Mouse (Mus musculus): ENCODE measurements around the gene Has1. TPM values are rescaled to one million over a fixed set of nuclear protein-coding genes. Genes with fewer than 3 reads are reported as not detected.
A peak's percentile ranks its signal among the peaks of the same experiment; 100 is the strongest.

Has1 gene
- 1.4 and 1.5 TPM in 2 replicates for polyA plus RNA-seq (2015; fragmentation: Nextera tagmentation; extraction: Ambion mirVana)

DNA sequence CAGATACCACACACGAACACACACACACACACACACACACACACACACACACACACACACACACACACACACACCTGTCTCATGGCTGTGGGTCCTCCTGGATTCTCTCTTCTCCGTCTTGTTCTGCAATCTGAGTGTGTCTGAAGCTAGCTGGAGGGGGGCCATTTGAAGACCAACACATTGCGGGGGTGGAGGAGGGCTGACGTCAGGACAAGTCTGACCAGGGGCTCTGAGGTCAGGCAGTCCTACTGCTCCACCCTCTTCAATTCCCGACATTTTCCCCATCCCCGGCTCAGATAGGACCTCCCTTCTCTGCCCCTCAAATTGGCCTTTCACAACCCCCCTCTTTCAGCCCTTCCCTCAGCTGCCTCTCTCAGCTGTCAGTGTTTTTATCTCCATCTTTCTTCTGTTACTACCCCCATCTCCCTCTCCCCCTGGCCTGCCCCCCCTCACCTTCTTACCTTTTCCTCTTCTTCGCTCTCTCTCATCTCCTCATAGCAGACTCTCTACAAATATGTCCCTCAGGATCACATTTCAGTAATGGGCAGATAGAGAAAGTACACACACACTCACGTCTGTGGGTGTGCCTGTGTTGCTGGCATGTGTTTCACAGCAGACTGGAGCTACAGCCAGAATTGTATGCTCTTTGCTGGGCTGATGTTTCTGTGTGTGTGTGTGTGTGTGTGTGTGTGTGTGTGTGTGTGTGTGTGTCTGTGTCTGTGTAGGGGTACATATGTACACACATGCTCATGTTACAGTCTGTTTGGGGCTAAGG lies at the start of gene Has1:
TSS of gene Has1 (minus strand) at position 142 of the 775 bp plus-strand sequence.

DNA sequence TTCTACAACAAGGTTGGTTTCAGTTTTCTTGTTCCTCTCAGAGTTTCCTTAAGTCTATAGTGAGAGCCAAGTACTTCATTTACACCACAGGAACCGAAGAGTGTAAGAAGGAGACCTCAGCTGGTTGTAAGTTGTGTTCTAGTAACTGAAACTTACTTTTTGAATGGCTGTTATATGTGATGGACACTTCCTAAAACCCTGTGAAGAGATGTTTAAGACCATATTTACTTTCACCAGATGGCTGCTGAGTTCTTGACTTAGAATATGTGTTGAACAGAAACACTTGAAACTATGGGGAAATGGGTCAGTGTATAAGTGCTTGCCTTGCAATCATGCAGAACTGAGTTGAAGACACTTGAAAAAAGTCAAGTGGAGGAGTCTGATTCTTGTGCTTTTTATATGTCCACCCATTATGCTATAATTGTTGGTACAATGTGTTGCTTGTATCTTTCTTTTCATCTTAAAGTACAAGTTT lies 32.8 kb upstream of the Has1 start, which contains the start of the genes Fpr2 and Fpr3:
TSS of gene Fpr2 (plus strand) at position 51 of the 475 bp plus-strand sequence.
TSS of gene Fpr3 (plus strand) at position 79 of the 475 bp plus-strand sequence.

DNA sequence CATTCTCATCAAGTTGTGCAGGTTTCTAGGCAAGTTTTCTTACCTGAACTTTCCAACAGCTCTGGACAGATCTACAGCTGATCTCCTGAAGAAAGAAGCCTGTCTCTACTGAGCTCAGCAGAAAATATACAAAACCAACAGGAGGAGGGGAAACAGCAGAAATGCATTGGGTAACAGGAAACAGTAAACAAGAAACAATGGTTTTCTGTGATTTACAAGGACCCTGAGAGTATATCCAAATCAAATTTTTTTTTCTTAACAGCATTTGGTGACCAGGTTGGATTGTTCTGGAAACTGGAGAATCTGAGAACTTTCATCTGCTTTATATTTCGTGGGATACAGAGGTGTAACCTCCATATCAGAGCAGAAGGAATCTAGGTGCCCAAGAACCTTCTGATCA lies 28.8 kb upstream of the Has1 start, which contains the start of gene Fpr1:
TSS of gene Fpr1 (minus strand) at position 101 of the 400 bp plus-strand sequence.

GRCm38 (mm10) chr17:17826751-17827657 lies 28.0 kb downstream of the Has1 start, which contains the start of gene Spaca6:
Spaca6 (plus strand) TSS chr17:17827158.

Small RNA genes lying within 50 kb of the gene (microRNA-seq; reads per million reads assigned to microRNA genes)
- gene Gm25927 (ENCODE audit: borderline replicate concordance, insufficient number of aligned reads) (not detected), gene Mir125a (ENCODE audit: borderline replicate concordance, insufficient number of aligned reads) (10,812 reads per million, percentile 93 among the genes with 10 or more reads in this experiment), gene Mir99b (ENCODE audit: borderline replicate concordance, insufficient number of aligned reads) (21,166 reads per million, percentile 96 among the genes with 10 or more reads in this experiment), gene Mirlet7e (ENCODE audit: borderline replicate concordance, insufficient number of aligned reads) (not detected)

Other genes with a start within 250 kb of the Has1 start
- gene Lnpep, start 230.2 kb downstream of the Has1 start, polyA plus RNA-seq (2015; fragmentation: Nextera tagmentation; extraction: Ambion mirVana) = 6.9 and 10.2 TPM in 2 replicates
- not detected in 2 replicates for gene Vmn2r90, start 151.5 kb downstream of the Has1 start, polyA plus RNA-seq (2015; fragmentation: Nextera tagmentation; extraction: Ambion mirVana)
- 9.2 and 28.5 TPM in 2 replicates for gene Spaca6, start 28.0 kb downstream of the Has1 start, polyA plus RNA-seq (2015; fragmentation: Nextera tagmentation; extraction: Ambion mirVana)
- 0.61 and 1.3 TPM in 2 replicates for gene Fpr1, start 28.7 kb upstream of the Has1 start, polyA plus RNA-seq (2015; fragmentation: Nextera tagmentation; extraction: Ambion mirVana)
- gene Fpr2, start 32.6 kb upstream of the Has1 start, polyA plus RNA-seq (2015; fragmentation: Nextera tagmentation; extraction: Ambion mirVana) = 1.2 and 1.8 TPM in 2 replicates
- not detected in 2 replicates for gene Fpr3, start 32.6 kb upstream of the Has1 start, polyA plus RNA-seq (2015; fragmentation: Nextera tagmentation; extraction: Ambion mirVana)
- gene Fpr-rs4, start 166.5 kb upstream of the Has1 start, polyA plus RNA-seq (2015; fragmentation: Nextera tagmentation; extraction: Ambion mirVana) = not detected in 2 replicates
- not detected in 2 replicates for gene Vmn2r124, start 194.2 kb upstream of the Has1 start, polyA plus RNA-seq (2015; fragmentation: Nextera tagmentation; extraction: Ambion mirVana)
- gene Vmn2r91, start 229.8 kb upstream of the Has1 start, polyA plus RNA-seq (2015; fragmentation: Nextera tagmentation; extraction: Ambion mirVana) = not detected in 2 replicates

All from adrenal gland, postnatal 0 days (tissue).